Mouse (Mus musculus): ENCODE data around the gene Pde12. TPM values are rescaled to one million over a fixed set of nuclear protein-coding genes. Genes with fewer than 3 reads are reported as not detected.
A peak's percentile ranks its signal among the peaks of the same experiment; 100 is the strongest.

Gene Pde12
- polyA plus RNA-seq, 1 experiment from 2014 or later: 10.4 TPM

GRCm38 (mm10) chr14:26639961-26640360 is 29.7 kb downstream of the Pde12 start:
- H3K4me3 ChIP-seq: peak overlapping the region; percentile 88
- no peaks in the 10 kb centered on the region for H3K27me3 ChIP-seq (replicated peaks)
- H3K9me3 ChIP-seq (replicated peaks): no peaks in the 10 kb centered on the region
- H3K9ac ChIP-seq: peak overlapping the region; percentile 68
- WGBS: 55% methylated on average over 2 of the region's 2 CpGs
- ATAC-seq (ENCODE audit: insufficient number of reproducible peaks, low FRiP score): no peak
- peaks cover 10% of the 10 kb centered on the region; the same call in 1 of the 2 replicates for H3K4me1 ChIP-seq (replicated peaks)
- H3K4me2 ChIP-seq: peak overlapping the region; percentile 68
- no peak overlapping the region for H3K27ac ChIP-seq (ENCODE audit: poor library complexity, severe bottlenecking)
- H3K36me3 ChIP-seq: 0 out of 2 replicates have a peak, but pooled peaks cover 5% of the 10 kb centered on the region

DNA sequence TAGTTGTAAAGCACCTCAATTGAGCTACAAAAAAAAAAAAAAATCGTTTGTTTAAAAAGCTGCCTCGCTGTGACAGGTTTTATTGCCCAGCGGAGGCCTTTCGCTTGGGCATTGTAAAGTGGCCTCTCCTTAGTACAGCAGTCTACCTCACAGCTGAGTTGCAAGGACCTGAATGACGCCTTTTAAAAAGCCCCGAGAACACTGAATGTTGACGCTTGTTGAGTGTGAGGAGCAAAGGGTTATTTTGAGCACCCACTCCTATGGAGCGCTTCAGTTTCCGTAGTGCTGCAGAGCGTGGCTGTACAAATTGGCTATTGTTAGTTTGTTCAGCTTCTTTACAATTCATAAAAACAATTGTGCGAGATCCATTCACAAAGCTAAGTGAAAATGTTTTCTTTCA is 30.4 kb downstream of the Pde12 start:
- Histone ChIP-seq H3K4me2 (peak overlapping the region; percentile 68), H3K4me3 (peak overlapping the region; percentile 88), H3K27ac (ENCODE audit: poor library complexity, severe bottlenecking) (peak overlapping the region; percentile 96; the same call in 1 of the 2 replicates), H3K36me3 (0 out of 2 replicates have a peak, but pooled peaks cover 5% of the 10 kb centered on the region), H3K9me3 (replicated peaks) (no peaks in the 10 kb centered on the region), H3K4me1 (replicated peaks) (peaks cover 10% of the 10 kb centered on the region; the same call in 1 of the 2 replicates), H3K9ac (peak overlapping the region; percentile 97), H3K27me3 (replicated peaks) (no peaks in the 10 kb centered on the region)
- no peak for ATAC-seq (ENCODE audit: insufficient number of reproducible peaks, low FRiP score)
- 6% methylated on average over 11 of the region's 11 CpGs for WGBS

DNA sequence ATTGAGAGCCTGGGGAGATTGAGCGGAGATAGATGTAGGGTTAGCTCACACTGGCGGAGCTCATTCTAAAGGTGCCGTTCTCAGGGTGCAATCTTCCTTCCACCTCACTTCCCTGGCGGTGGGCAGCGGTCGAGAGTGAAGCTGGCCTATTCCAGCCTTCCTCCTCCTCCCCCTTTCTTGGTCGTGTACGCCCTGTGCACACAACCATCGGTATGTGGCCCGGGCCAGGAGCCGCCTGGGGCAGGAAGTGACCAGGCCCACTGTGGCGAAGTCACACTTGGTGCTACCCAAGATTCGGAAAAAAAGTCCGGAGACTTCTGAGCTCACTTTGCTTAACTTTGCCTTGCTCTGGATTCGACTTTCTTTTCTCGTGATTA is 31.0 kb downstream of the Pde12 start:
- 0% methylated on average over 16 of the region's 16 CpGs for WGBS
- peak overlapping the region; percentile 96 for H3K27ac ChIP-seq (ENCODE audit: poor library complexity, severe bottlenecking)
- no peaks in the 10 kb centered on the region for H3K9me3 ChIP-seq (replicated peaks)
- H3K4me1 ChIP-seq (replicated peaks): peaks cover 10% of the 10 kb centered on the region; the same call in 1 of the 2 replicates
- H3K4me3 ChIP-seq: peak overlapping the region; percentile 88
- peak overlapping the region; percentile 68 for H3K4me2 ChIP-seq
- H3K9ac ChIP-seq: peak overlapping the region; percentile 97
- 0 out of 2 replicates have a peak, but pooled peaks cover 5% of the 10 kb centered on the region for H3K36me3 ChIP-seq
- ATAC-seq (ENCODE audit: insufficient number of reproducible peaks, low FRiP score): peak; percentile 55
- no peaks in the 10 kb centered on the region for H3K27me3 ChIP-seq (replicated peaks)

DNA sequence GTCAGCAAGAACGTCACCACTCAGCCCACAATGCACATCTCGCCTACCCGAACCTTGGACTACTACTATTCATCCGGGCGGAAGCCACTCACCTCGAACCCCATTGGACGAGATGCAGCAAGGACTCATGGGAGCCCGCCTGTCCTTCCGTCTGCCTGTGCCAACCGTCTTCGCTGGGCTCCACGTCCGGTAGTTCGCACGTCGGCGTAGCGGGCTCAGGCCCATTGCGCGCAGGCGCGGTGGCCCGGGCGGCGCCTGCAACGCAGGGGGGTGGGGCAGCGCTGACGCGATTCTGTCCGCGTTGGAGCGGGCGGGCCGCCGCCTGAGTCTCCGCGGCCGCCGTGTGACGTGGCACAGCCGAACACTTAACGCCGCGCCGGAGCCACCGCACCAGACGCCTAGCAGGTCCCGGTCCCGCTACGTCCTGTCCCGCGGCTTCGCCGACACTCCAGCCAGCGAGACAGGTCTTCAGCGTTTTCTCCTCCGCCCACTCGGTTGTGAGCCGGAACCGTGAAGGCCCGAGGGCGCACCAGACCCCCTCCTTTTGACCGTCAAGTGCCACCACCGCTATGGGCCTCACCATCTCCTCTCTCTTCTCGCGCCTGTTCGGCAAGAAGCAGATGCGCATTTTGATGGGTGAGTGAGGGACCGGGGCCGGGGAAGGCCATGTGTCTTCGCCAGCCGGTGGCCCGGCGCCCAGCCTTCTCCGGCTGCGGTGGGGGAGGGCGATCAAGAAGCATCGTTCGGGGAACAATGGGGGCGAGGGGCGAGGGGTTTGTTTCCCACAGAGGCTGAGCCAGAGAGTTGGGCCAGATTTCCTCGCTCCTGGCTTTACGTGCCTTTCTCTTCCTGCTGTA is 31.6 kb downstream of the Pde12 start, which contains the start of gene Arf4:
Gene Arf4 (plus strand): TSS at position 224 of the 857 bp plus-strand sequence.
- peak within 1 kb of the TSS; percentile 68 for H3K4me2 ChIP-seq
- no peaks in the 10 kb centered on the region for H3K9me3 ChIP-seq (replicated peaks)
- peaks cover 9% of the 10 kb centered on the region; the same call in 1 of the 2 replicates for H3K4me1 ChIP-seq (replicated peaks)
- ATAC-seq (ENCODE audit: insufficient number of reproducible peaks, low FRiP score): peak; percentile 98
- peak within 1 kb of the TSS; percentile 97 for H3K9ac ChIP-seq
- WGBS: under 1% methylated on average over 83 of the region's 83 CpGs
- peak within 1 kb of the TSS; percentile 88 for H3K4me3 ChIP-seq
- peak within 1 kb of the TSS; percentile 96 for H3K27ac ChIP-seq (ENCODE audit: poor library complexity, severe bottlenecking)
- 0 out of 2 replicates have a peak, but pooled peaks cover 5% of the 10 kb centered on the region for H3K36me3 ChIP-seq
- no peaks in the 10 kb centered on the region for H3K27me3 ChIP-seq (replicated peaks)

GRCm38 (mm10) chr14:26637025-26637850 is 32.4 kb downstream of the Pde12 start:
- Histone ChIP-seq H3K9me3 (replicated peaks) (no peaks in the 10 kb centered on the region), H3K27me3 (replicated peaks) (no peaks in the 10 kb centered on the region), H3K36me3 (peaks cover 8% of the 10 kb centered on the region; the same call in 1 of the 2 replicates), H3K4me3 (peak overlapping the region; percentile 88), H3K9ac (peak overlapping the region; percentile 66), H3K4me1 (replicated peaks) (0 out of 2 replicates have a peak, but pooled peaks cover 7% of the 10 kb centered on the region), H3K4me2 (peak overlapping the region; percentile 58), H3K27ac (ENCODE audit: poor library complexity, severe bottlenecking) (peak overlapping the region; percentile 96)
- 22% methylated on average over 17 of the region's 17 CpGs for WGBS
- peak; percentile 10; the same call in 1 of the 2 replicates for ATAC-seq (ENCODE audit: insufficient number of reproducible peaks, low FRiP score)

GRCm38 (mm10) chr14:26626605-26627140 is 43.0 kb downstream of the Pde12 start:
- Histone ChIP-seq H3K4me3 (no peak overlapping the region), H3K9ac (no peak overlapping the region), H3K27me3 (replicated peaks) (no peaks in the 10 kb centered on the region), H3K9me3 (replicated peaks) (no peaks in the 10 kb centered on the region), H3K4me1 (replicated peaks) (no peaks in the 10 kb centered on the region), H3K4me2 (no peak overlapping the region), H3K27ac (ENCODE audit: poor library complexity, severe bottlenecking) (no peak overlapping the region), H3K36me3 (peaks cover 68% of the 10 kb centered on the region)
- no peak for ATAC-seq (ENCODE audit: insufficient number of reproducible peaks, low FRiP score)
- WGBS: 85% methylated on average over 5 of the region's 5 CpGs

DNA sequence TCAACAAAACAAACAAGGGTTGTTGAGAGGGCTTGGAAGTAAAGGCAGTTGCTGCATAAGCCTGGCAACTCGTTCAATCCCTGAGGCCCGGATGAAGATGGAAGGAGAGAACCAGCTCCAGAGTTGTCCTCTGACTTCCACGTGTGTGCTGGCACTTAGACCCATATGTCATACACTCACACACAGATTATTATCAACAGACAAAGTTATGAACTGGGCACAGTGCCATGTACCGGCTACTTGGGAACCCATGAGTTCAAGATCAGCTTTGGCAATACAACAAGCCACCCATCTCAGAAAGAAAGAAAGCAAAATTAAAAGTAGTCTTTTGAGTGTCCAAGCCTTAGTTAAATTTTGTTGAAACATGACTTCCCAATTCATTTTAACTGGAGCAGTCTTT is 44.4 kb downstream of the Pde12 start:
- Histone ChIP-seq H3K36me3 (peaks cover 74% of the 10 kb centered on the region), H3K4me3 (no peak overlapping the region), H3K9me3 (replicated peaks) (no peaks in the 10 kb centered on the region), H3K4me1 (replicated peaks) (no peaks in the 10 kb centered on the region), H3K9ac (no peak overlapping the region), H3K27ac (ENCODE audit: poor library complexity, severe bottlenecking) (no peak overlapping the region), H3K4me2 (no peak overlapping the region), H3K27me3 (replicated peaks) (no peaks in the 10 kb centered on the region)
- 74% methylated on average over 4 of the region's 4 CpGs for WGBS
- no peak for ATAC-seq (ENCODE audit: insufficient number of reproducible peaks, low FRiP score)

DNA sequence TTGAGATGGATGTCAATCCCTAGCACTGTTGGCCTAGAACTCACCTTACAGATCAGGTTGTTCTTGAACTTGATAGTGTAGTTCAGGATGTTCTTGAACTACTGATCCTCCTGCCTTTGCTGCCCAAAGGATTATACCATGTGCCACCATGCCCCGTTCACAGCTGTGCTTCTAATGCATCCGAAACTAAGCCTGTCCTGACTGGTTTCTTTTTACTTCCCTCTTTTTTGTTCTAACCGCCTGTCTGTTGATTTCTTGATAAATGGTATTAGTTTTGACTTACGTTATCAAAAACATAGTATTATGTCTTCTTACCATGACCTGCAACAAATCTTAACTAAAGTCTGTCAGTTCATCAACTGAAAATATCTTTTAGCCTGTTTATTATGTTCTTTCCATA is 59.0 kb downstream of the Pde12 start:
- Histone ChIP-seq H3K27ac (ENCODE audit: poor library complexity, severe bottlenecking) (no peak overlapping the region), H3K4me2 (no peak overlapping the region), H3K9ac (no peak overlapping the region), H3K27me3 (replicated peaks) (no peaks in the 10 kb centered on the region), H3K36me3 (peaks cover 69% of the 10 kb centered on the region), H3K4me3 (no peak overlapping the region), H3K9me3 (replicated peaks) (no peaks in the 10 kb centered on the region), H3K4me1 (replicated peaks) (no peaks in the 10 kb centered on the region)
- ATAC-seq (ENCODE audit: insufficient number of reproducible peaks, low FRiP score): no peak
- 88% methylated on average over 4 of the region's 4 CpGs for WGBS

Small RNAs within 50 kb of the gene (microRNA-seq; reads per million reads assigned to microRNA genes)
- gene Mir7672: not detected

Other genes starting within 250 kb of the Pde12 start
- gene Slmap, start 135.0 kb downstream of the Pde12 start, polyA plus RNA-seq (2016; fragmentation: Nextera tagmentation; extraction: Ambion mirVana): 125 and 127 TPM in 2 replicates
- 26.2 and 27.5 TPM in 2 replicates for gene Dennd6a, start 96.0 kb downstream of the Pde12 start, polyA plus RNA-seq (2016; fragmentation: Nextera tagmentation; extraction: Ambion mirVana)
- 466 and 469 TPM in 2 replicates for gene Arf4, start 31.8 kb downstream of the Pde12 start, polyA plus RNA-seq (2016; fragmentation: Nextera tagmentation; extraction: Ambion mirVana)
- gene Dnah12, start 23.4 kb upstream of the Pde12 start, polyA plus RNA-seq (2016; fragmentation: Nextera tagmentation; extraction: Ambion mirVana): 0.05 TPM in 1 of 2 replicates, not detected in the other
- gene Asb14, start 224.7 kb upstream of the Pde12 start, polyA plus RNA-seq (2016; fragmentation: Nextera tagmentation; extraction: Ambion mirVana): 0.33 and 0.89 TPM in 2 replicates